Mouse (Mus musculus) hindbrain, embryonic 15.5 days (tissue): Measurements from ENCODE around the gene Gm45713. TPM values are rescaled to one million over a fixed set of nuclear protein-coding genes. Genes with fewer than 3 reads are reported as not detected.
A peak's percentile ranks its signal among the peaks of the same experiment; 100 is the strongest.
"Not testable (repeated sequence)": the region's sequence is repeated elsewhere in the genome, so short reads cannot be mapped to it uniquely, and the experiment has no call there.

ENCODE experiments used
- ATAC-seq: fragments of 200-750 bp; cut with Nextera tagmentation; 2 replicates; pipeline ENCODE4 v1.8.0; 2017; ENCODE audit warnings: low read depth, moderate number of reproducible peaks, moderate TSS enrichment; ENCODE audit not compliant: low FRiP score
- H3K27ac ChIP-seq: fragments of 300-500 bp; sonication (generic); replicated peaks from 2 replicates; pipeline ENCODE4 v1.5.1; 2015; ENCODE audit warnings: mild to moderate bottlenecking, inconsistent platforms
- H3K27me3 ChIP-seq: fragments of 300-500 bp; sonication (generic); 2 replicates; pipeline ENCODE4 v1.6.1; 2015; ENCODE audit warnings: control low read depth, inconsistent platforms
- H3K36me3 ChIP-seq: fragments of 300-500 bp; sonication (generic); 2 replicates; pipeline ENCODE4 v1.6.1; 2015; ENCODE audit warnings: control low read depth, inconsistent platforms
- H3K4me1 ChIP-seq: fragments of 300-500 bp; sonication (generic); replicated peaks from 2 replicates; pipeline ENCODE4 v1.6.1; 2015; ENCODE audit warnings: control low read depth, inconsistent platforms
- H3K4me2 ChIP-seq: fragments of 300-500 bp; sonication (generic); 2 replicates; pipeline ENCODE4 v1.6.1; 2015; ENCODE audit warnings: moderate library complexity, mild to moderate bottlenecking, inconsistent platforms
- H3K4me3 ChIP-seq: fragments of 300-500 bp; sonication (generic); 2 replicates; pipeline ENCODE4 v1.5.1; 2015; ENCODE audit warnings: mild to moderate bottlenecking, inconsistent platforms
- H3K9ac ChIP-seq: fragments of 300-500 bp; sonication (generic); 2 replicates; pipeline ENCODE4 v1.6.1; 2015; ENCODE audit warnings: inconsistent platforms
- H3K9me3 ChIP-seq: fragments of 300-500 bp; sonication (generic); 2 replicates; pipeline ENCODE4 v1.6.1; 2016; ENCODE audit warnings: control low read depth, inconsistent platforms
- WGBS: fragments of 180-500 bp; shearing (Covaris S2); methylation state at CpG from one replicate; pipeline ENCODE4 v1.1.7; 2015; 5-methylcytosine and 5-hydroxymethylcytosine counted together
- polyA plus RNA-seq: library from polyadenylated mRNA; unstranded; fragments of >200 nt; fragmentation: Nextera tagmentation; extraction: Ambion mirVana; gene quantifications from 2 replicates; pipeline ENCODE4 v1.2.1, GENCODE M21; 2015

Gm45713 gene
- polyA plus RNA-seq, 1 experiment from 2014 or later = not detected

- 69% methylated on average over 1 of the region's 1 CpGs for WGBS
- H3K9ac ChIP-seq, H3K4me3 ChIP-seq, H3K36me3 ChIP-seq, H3K27ac ChIP-seq, H3K4me2 ChIP-seq, ATAC-seq, H3K9me3 ChIP-seq: not testable (repeated sequence)
- Histone ChIP-seq H3K4me1 (peaks cover 18% of the 10 kb centered on the region), H3K27me3 (peaks cover 75% of the 10 kb centered on the region)
Measured at GRCm38 (mm10) chr7:45173772-45174171, 37.7 kb upstream of the Gm45713 start.

GRCm38 (mm10) chr7:45172974-45173373, 36.9 kb upstream of the Gm45713 start:
- H3K9me3 ChIP-seq = no peaks in the 10 kb centered on the region
- no peak overlapping the region for H3K4me2 ChIP-seq
- no peak for ATAC-seq
- no peaks in the 10 kb centered on the region for H3K36me3 ChIP-seq
- H3K27me3 ChIP-seq = peaks cover 75% of the 10 kb centered on the region
- no peak overlapping the region for H3K9ac ChIP-seq
- no peak overlapping the region for H3K4me3 ChIP-seq
- peaks cover 25% of the 10 kb centered on the region for H3K4me1 ChIP-seq
- no peak overlapping the region for H3K27ac ChIP-seq
- 61% methylated on average over 7 of the region's 7 CpGs for WGBS

DNA sequence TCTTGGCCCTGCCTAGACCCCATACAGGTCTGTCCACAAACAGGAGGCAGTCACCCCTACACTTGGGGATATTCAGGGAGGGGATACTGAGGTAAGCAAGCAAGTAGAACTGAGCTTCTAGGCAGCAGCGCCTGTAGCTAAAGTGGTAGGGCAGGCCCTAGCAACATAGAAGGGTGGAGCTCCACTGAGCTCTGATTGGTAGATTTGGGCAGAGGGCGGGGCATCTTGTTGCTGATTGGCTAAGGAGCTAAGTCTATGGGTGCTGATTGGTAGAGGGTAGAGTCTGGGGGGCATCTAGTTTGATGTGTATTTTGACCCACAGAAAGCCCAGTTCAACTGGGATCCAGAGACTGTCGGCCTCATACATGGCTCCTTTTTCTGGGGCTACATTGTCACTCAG, 33.5 kb upstream of the Gm45713 start:
- no peak overlapping the region for H3K27ac ChIP-seq
- H3K4me1 ChIP-seq = peaks cover 12% of the 10 kb centered on the region
- H3K36me3 ChIP-seq = no peaks in the 10 kb centered on the region
- 94% methylated on average over 3 of the region's 3 CpGs for WGBS
- no peak overlapping the region for H3K9ac ChIP-seq
- peaks cover 75% of the 10 kb centered on the region for H3K27me3 ChIP-seq
- no peaks in the 10 kb centered on the region for H3K9me3 ChIP-seq
- no peak overlapping the region for H3K4me2 ChIP-seq
- H3K4me3 ChIP-seq = no peak overlapping the region
- ATAC-seq = no peak

GRCm38 (mm10) chr7:45168656-45169055, 32.6 kb upstream of the Gm45713 start:
- no peaks in the 10 kb centered on the region for H3K9me3 ChIP-seq
- 3% methylated on average over 24 of the region's 24 CpGs for WGBS
- H3K4me3 ChIP-seq = peak overlapping the region; percentile 20
- no peak overlapping the region for H3K9ac ChIP-seq
- H3K27me3 ChIP-seq = peaks cover 75% of the 10 kb centered on the region
- ATAC-seq = no peak
- peak overlapping the region; percentile 47 for H3K4me2 ChIP-seq
- no peaks in the 10 kb centered on the region for H3K36me3 ChIP-seq
- no peak overlapping the region for H3K27ac ChIP-seq
- H3K4me1 ChIP-seq = peaks cover 18% of the 10 kb centered on the region

GRCm38 (mm10) chr7:45167761-45168445, 31.9 kb upstream of the Gm45713 start:
- Histone ChIP-seq H3K4me3 (0 out of 2 replicates have a peak overlapping the region, but pooled peaks have one; percentile 20), H3K4me2 (peak overlapping the region; percentile 47; the same call in 1 of the 2 replicates), H3K27ac (no peak overlapping the region), H3K36me3 (no peaks in the 10 kb centered on the region), H3K9me3 (no peaks in the 10 kb centered on the region), H3K4me1 (peaks cover 19% of the 10 kb centered on the region), H3K9ac (no peak overlapping the region), H3K27me3 (peaks cover 79% of the 10 kb centered on the region)
- WGBS = 3% methylated on average over 19 of the region's 19 CpGs
- ATAC-seq = no peak

DNA sequence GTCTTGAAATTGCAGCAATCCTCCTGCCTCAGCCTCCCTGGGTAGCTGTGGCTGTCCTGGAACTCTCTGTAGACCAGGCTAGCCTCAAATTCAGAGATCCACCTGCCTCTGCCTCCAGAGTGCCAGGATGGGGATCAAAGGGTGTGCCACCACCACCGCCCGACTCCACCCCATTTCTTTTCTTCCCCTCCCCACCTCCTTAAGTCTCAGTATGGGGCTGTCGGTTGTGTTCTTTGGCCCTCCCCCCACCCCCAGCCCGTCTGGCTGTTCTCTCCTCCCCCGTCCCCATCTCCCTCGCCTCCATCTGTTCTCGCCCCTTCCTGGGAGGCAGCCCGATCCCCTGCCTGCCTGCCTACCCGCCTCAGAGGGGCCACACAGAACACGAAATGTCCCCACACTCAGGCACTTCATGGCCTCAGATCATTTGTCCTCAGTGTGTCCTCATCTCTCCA, 30.9 kb upstream of the Gm45713 start:
- Histone ChIP-seq H3K4me1 (peaks cover 28% of the 10 kb centered on the region), H3K9ac (no peak overlapping the region), H3K36me3 (no peaks in the 10 kb centered on the region), H3K27ac (no peak overlapping the region), H3K4me2 (no peak overlapping the region), H3K4me3 (no peak overlapping the region), H3K9me3 (no peaks in the 10 kb centered on the region), H3K27me3 (peaks cover 80% of the 10 kb centered on the region)
- ATAC-seq = no peak
- 28% methylated on average over 9 of the region's 10 CpGs for WGBS

GRCm38 (mm10) chr7:45165701-45166100, 29.7 kb upstream of the Gm45713 start:
- no peak overlapping the region for H3K4me2 ChIP-seq
- peaks cover 80% of the 10 kb centered on the region for H3K27me3 ChIP-seq
- H3K9ac ChIP-seq = no peak overlapping the region
- WGBS = 50% methylated on average over 11 of the region's 11 CpGs
- peaks cover 28% of the 10 kb centered on the region for H3K4me1 ChIP-seq
- no peak overlapping the region for H3K4me3 ChIP-seq
- H3K9me3 ChIP-seq = no peaks in the 10 kb centered on the region
- H3K27ac ChIP-seq = no peak overlapping the region
- ATAC-seq = no peak
- 0 out of 2 replicates have a peak, but pooled peaks cover 2% of the 10 kb centered on the region for H3K36me3 ChIP-seq

GRCm38 (mm10) chr7:45164833-45165232, 28.8 kb upstream of the Gm45713 start:
- 74% methylated on average over 5 of the region's 5 CpGs for WGBS
- Histone ChIP-seq H3K36me3 (0 out of 2 replicates have a peak, but pooled peaks cover 6% of the 10 kb centered on the region), H3K4me3 (no peak overlapping the region), H3K4me1 (peaks cover 28% of the 10 kb centered on the region), H3K4me2 (no peak overlapping the region), H3K9me3 (no peaks in the 10 kb centered on the region), H3K27ac (no peak overlapping the region), H3K27me3 (peaks cover 74% of the 10 kb centered on the region), H3K9ac (no peak overlapping the region)
- ATAC-seq = no peak

GRCm38 (mm10) chr7:45163735-45164490, 27.9 kb upstream of the Gm45713 start, which contains the start of gene Slc17a7:
Gene Slc17a7 (plus strand): TSS chr7:45163949.
- WGBS = 1% methylated on average over 25 of the region's 41 CpGs
- Histone ChIP-seq H3K4me2 (peak within 1 kb of the TSS; percentile 87), H3K4me3 (peak within 1 kb of the TSS; percentile 37), H3K9me3 (no peaks in the 10 kb centered on the region), H3K27ac (no peak within 1 kb of the TSS), H3K36me3 (0 out of 2 replicates have a peak, but pooled peaks cover 8% of the 10 kb centered on the region), H3K9ac (peak within 1 kb of the TSS; percentile 37; the same call in 1 of the 2 replicates), H3K27me3 (peaks cover 64% of the 10 kb centered on the region), H3K4me1 (peaks cover 28% of the 10 kb centered on the region)
- no peak for ATAC-seq

- Histone ChIP-seq H3K4me3 (no peak overlapping the region), H3K4me2 (peak overlapping the region; percentile 65; the same call in 1 of the 2 replicates), H3K27me3 (peaks cover 56% of the 10 kb centered on the region), H3K36me3 (0 out of 2 replicates have a peak, but pooled peaks cover 10% of the 10 kb centered on the region), H3K9ac (no peak overlapping the region), H3K27ac (no peak overlapping the region), H3K4me1 (peaks cover 21% of the 10 kb centered on the region), H3K9me3 (no peaks in the 10 kb centered on the region)
- 75% methylated on average over 9 of the region's 9 CpGs for WGBS
- ATAC-seq = no peak
Measured at GRCm38 (mm10) chr7:45162996-45163615, 27.1 kb upstream of the Gm45713 start.

- 20% methylated on average over 6 of the region's 6 CpGs for WGBS
- H3K9ac ChIP-seq = peak overlapping the region; percentile 38
- H3K4me1 ChIP-seq = peaks cover 16% of the 10 kb centered on the region
- H3K4me2 ChIP-seq = peak overlapping the region; percentile 87
- 0 out of 2 replicates have a peak, but pooled peaks cover 12% of the 10 kb centered on the region for H3K36me3 ChIP-seq
- ATAC-seq = no peak
- H3K27ac ChIP-seq = peak overlapping the region; percentile 74; the same call in 1 of the 2 replicates
- H3K4me3 ChIP-seq = peak overlapping the region; percentile 43
- no peaks in the 10 kb centered on the region for H3K9me3 ChIP-seq
- H3K27me3 ChIP-seq = peaks cover 51% of the 10 kb centered on the region
Measured at GRCm38 (mm10) chr7:45162551-45162950, 26.5 kb upstream of the Gm45713 start.
